Mouse (Mus musculus) Patski (cell line): ENCODE measurements around the gene Lrp1. TPM values are rescaled to one million over a fixed set of nuclear protein-coding genes. Genes with fewer than 3 reads are reported as not detected.
A peak's percentile ranks its signal among the peaks of the same experiment; 100 is the strongest.

Experiments
- ATAC-seq: fragments of 100-300 bp; one replicate; pipeline ENCODE4 v1.8.0; 2021
- CTCF ChIA-PET: fragments of 350-600 bp; sonication (Branson Sonifier 250); formaldehyde crosslinking; loops from one replicate; lab custom pipeline; 2022; ENCODE audit warnings: inconsistent platforms; lab: Charles Lee
- POLR2A ChIA-PET: fragments of 350-600 bp; sonication (Branson Sonifier 250); formaldehyde crosslinking; loops from one replicate; lab custom pipeline; 2022; ENCODE audit warnings: antibody characterized with exemption, inconsistent platforms; lab: Charles Lee
- DNase-seq: peaks from one replicate; pipeline ENCODE4 v3.0.0-alpha.2; 2011; ENCODE audit warnings: low read depth, low spot score
- H3K27me3 ChIP-seq: fragments of 371-371 bp; one replicate; pipeline ENCODE4 v1.5.1; 2021
- CTCF ChIP-seq: fragments of 100-300 bp; IDR thresholded peaks from one replicate; pipeline ENCODE4 v1.5.1; 2021
- in situ Hi-C: fragments of 300-500 bp; cut with MboI; formaldehyde crosslinking; loops from 3 replicates; pipeline ENCODE4 v1.11.1; 2018; ENCODE audit warnings: low pct_unique_long_range_greater_than_20kb, mixed read lengths
- polyA plus RNA-seq: library from polyadenylated mRNA; unstranded; gene quantifications from one replicate; pipeline ENCODE4 v1.2.3, GENCODE M21; 2021

Lrp1 gene
- polyA plus RNA-seq, 1 experiment from 2014 or later = 62.5 TPM

DNA sequence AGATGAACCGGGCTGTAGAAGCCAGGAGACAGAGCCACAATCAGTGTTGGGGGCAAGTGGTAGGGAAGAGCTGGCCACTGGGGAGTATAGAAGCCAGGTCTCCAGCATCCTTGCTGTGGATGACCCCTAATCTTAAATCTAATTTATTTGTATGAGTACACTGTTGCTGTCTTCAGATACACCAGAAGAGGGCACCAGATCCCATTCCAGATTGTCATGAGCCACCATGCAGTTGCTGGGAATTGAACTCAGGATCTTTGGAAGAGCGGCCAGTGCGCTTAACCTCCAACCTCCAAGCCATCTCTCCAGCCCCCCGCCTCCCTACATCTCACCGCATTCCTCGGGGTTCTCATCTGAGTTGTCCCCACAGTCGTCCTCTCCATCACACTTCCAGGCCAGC lies 74.4 kb downstream of the Lrp1 start:
- POLR2A ChIA-PET = interaction anchor here (1.3 kb wide), 1 partner anchor 15 kb away, joined by 4 read pairs; no protein-coding TSS in a partner anchor
- no peak for TF ChIP-seq CTCF
- CTCF ChIA-PET = interaction anchor here (1.4 to 3.3 kb wide), 3 partner anchors 9 to 15 kb away, joined by 3 to 16 read pairs (median 3); no protein-coding TSS in a partner anchor
- ATAC-seq (no peak), DNase-seq (no peak)
- no peaks in the 10 kb centered on the region for H3K27me3 ChIP-seq
- in situ Hi-C loops = no loop called here

DNA sequence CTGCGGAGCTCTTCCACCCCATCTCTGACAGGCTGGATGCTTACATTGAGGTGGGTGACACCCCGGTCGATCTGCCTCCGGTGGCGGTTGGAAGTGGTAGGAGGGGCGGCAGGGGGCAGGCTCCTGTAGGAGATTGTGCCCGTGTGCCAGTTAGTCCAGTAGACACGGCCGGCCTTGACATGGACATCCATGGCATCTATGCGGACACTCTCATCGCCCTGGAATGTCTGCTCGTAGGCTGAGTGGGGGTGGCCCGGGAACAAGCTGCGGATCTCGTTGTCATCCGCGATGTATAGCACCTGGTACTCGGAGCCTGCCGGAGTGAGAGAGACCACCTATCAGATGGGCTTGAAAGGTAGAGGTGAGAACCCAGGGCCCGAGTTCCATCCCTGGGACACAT lies 76.6 kb downstream of the Lrp1 start:
- CTCF ChIA-PET = interaction anchor here (0.9 to 2.1 kb wide), 5 partner anchors 11 to 87 kb away, joined by 3 to 7 read pairs (median 5); no protein-coding TSS in a partner anchor
- ATAC-seq (no peak), DNase-seq (no peak)
- no peak for TF ChIP-seq CTCF
- POLR2A ChIA-PET = interaction anchor here (0.7 kb wide), 1 partner anchor 120 kb away, joined by 4 read pairs; no protein-coding TSS in a partner anchor
- H3K27me3 ChIP-seq = no peaks in the 10 kb centered on the region
- in situ Hi-C loops = loop anchor here (5.0 kb wide), 1 partner anchor 37 kb away; no protein-coding TSS in a partner anchor

DNA sequence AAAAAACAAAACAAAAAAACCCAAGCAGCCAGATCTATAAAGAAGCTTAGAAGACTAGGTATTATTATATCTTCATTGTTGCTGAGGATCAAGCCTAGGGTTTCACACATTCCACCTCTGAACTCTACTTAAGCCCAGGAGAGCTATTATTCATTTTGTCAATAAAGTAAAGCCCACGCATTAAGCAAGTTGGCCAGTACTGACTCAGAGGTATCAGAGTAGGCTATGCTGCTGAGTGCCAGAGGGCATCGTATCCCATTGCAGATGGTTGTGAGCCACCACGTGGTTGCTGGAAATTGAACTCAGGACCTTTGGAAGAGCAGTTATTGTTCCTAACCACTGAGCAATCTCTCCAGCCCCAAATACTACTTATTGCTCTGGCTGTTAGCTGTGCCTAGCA lies 77.0 kb downstream of the Lrp1 start:
- CTCF ChIA-PET = interaction anchor here (0.9 to 2.1 kb wide), 5 partner anchors 11 to 87 kb away, joined by 3 to 7 read pairs (median 5); no protein-coding TSS in a partner anchor
- DNase-seq (no peak), ATAC-seq (no peak)
- POLR2A ChIA-PET = interaction anchor here (0.7 kb wide), 1 partner anchor 120 kb away, joined by 4 read pairs; no protein-coding TSS in a partner anchor
- in situ Hi-C loops = loop anchor here (5.0 kb wide), 1 partner anchor 37 kb away; no protein-coding TSS in a partner anchor
- no peaks in the 10 kb centered on the region for H3K27me3 ChIP-seq
- TF ChIP-seq CTCF = no peak

DNA sequence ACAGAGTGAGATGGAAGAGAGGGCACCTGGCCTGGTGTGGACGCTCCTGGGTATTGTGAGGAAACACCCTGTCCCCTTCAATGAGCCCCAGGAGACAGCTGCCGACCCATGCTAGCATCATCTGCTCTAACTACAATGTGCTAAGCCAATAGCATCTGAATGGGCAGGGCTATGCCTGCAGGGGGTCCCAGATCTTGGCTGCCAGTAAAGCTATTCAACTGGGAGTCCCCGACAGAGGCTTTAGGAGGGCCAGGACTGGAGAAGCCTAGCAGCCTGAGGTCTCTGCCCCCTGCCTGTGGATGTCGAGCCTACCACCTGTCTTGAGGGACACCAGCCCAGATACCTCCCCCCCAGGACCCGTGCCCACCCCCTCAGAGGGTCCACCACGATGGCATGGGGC lies 78.2 kb downstream of the Lrp1 start:
- POLR2A ChIA-PET = no interaction called here

DNA sequence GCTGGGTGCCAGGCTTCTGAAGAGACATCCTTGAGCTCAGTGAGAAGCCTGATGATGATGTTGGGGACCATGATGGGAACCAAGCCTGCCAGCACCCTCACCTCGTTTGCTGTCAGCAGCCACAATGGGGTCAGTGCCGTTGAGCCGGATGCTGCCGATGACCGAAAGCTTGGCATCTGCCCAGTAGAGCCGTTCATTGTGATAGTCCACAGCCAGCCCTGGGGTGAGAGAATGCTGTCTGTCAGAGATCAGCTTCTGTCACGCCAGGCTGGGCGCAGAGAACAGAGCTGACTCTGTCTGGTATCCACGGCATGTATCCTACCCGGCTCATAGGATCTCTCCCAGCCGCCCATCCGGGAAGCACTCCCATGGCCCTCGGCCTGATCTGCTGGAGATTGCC lies 78.9 kb downstream of the Lrp1 start:
- in situ Hi-C loops = loop anchor here (5.0 kb wide), 1 partner anchor 35 kb away; no protein-coding TSS in a partner anchor
- ChIA-PET CTCF (interaction anchor here (1.6 to 2.9 kb wide), 2 partner anchors 29 to 45 kb away, joined by 3 to 15 read pairs; no protein-coding TSS in a partner anchor), POLR2A (no interaction called here)
- DNase-seq (peak; percentile 74), ATAC-seq (peak; percentile 70)
- H3K27me3 ChIP-seq = no peaks in the 10 kb centered on the region
- no peak for TF ChIP-seq CTCF

More for the DNA sequence above, 78.2 kb downstream of the Lrp1 start:
- DNase-seq (no peak), ATAC-seq (no peak)
- H3K27me3 ChIP-seq = no peaks in the 10 kb centered on the region
- CTCF ChIA-PET = interaction anchor here (1.6 to 2.9 kb wide), 3 partner anchors 12 to 45 kb away, joined by 3 to 15 read pairs (median 7); no protein-coding TSS in a partner anchor
- in situ Hi-C loops = loop anchor here (5.0 kb wide), 1 partner anchor 35 kb away; no protein-coding TSS in a partner anchor
- TF ChIP-seq CTCF = no peak

DNA sequence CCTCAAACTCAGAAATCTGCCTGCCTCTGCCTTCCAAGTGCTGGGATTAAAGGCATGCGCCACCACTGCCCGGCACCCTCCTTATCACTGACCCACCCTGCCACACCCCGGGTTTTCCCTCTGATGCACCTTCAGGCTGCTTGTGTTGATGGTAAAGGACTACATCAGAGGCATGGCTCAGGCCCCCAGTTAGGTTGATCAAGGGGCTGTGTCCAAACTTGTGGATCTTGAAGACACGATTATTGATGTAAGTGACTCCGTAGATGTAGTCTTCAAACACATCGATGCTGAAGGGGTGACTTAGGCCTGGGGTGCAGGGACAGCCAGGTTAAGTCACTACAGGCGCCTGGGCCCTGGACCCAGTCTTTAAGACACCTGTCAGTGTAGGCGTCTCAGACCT lies 79.4 kb downstream of the Lrp1 start:
- TF ChIP-seq CTCF = no peak
- no peak for ATAC-seq
- POLR2A ChIA-PET = no interaction called here
- DNase-seq = no peak
- no peaks in the 10 kb centered on the region for H3K27me3 ChIP-seq
- in situ Hi-C loops = loop anchor here (5.0 kb wide), 1 partner anchor 34 kb away; no protein-coding TSS in a partner anchor
- CTCF ChIA-PET = interaction anchor here (1.0 to 2.9 kb wide), 3 partner anchors 14 to 44 kb away, joined by 3 to 15 read pairs (median 3); no protein-coding TSS in a partner anchor

DNA sequence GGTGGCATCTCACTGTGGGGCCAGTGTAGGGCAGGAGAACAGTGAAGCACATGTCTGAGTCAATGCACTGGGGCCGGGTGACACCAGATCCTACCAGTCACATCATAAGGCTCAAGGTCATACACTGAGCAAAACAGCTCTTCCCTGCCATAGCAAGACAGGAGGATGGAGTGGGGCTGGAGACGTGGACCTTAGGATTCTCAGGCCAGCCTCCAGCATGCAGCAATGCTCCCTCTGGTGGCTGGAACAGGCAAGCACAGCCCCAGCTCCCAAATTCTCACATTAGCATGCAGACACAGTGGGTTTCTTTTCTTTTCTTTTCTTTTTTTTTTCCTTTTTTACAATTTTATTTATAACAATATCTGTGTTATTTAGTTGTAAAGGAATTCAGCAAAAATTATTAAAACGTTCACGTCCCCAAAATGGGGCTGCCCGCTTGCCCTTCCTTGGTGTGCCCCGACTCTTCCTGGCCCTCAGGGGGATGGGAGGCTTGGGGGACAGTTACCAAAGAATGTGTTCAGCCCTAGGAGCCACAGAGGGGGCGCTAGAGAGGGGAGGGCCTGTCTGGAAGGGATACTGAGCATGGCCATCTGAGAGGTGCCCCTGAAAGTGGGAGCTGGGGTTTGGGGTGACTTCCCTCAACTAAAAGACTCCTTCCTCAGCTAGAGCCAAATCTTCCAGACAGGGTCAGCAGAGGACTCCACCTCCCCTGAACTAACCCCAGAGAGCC lies 82.9 kb downstream of the Lrp1 start:
- in situ Hi-C loops = no loop called here
- peaks cover 3% of the 10 kb centered on the region for H3K27me3 ChIP-seq
- DNase-seq (no peak), ATAC-seq (no peak)
- POLR2A ChIA-PET = interaction anchor here (1.0 kb wide), 1 partner anchor 25 kb away, joined by 3 read pairs; no protein-coding TSS in a partner anchor
- TF ChIP-seq CTCF = no peak
- CTCF ChIA-PET = interaction anchor here (0.8 to 6.0 kb wide), 23 partner anchors 9 to 199 kb away, joined by 3 to 101 read pairs (median 5); partner anchors contain the start of genes Ndufa4l2, Shmt2 and Stac3

DNA sequence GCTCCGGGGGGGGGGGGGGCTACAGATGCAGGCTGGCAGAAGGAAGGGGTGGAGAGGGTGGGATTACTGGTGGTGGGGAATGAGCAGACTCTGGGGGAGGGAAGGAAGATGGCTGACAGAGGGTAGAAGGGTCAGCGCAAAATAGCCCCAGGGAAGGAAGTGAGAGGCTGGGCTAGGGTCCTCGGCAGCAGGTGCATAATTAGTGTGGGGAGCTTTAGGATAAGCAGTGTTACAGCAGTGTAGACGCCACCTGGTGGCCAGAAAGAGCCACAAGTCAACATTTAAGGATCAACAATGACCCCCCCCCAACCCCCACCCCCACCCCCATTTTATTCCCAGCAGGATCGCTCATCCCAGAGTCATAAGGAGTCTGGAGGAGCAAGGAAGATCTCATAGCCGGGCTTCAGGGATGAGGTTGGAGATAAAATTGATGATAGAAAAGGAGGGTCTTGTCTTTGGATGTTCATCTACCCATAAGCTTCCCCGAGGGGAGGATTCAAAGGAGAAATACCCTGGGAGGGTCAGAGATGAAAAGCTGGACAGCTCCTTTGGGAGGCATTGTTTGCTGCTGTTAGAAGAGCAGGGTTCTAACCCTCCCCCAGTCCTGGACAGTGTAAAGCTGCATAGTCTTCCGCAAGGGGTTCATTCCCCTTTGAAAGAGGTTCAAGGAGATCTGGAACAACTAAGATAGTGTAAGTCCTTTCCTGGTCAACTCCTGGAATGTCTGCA lies 84.2 kb downstream of the Lrp1 start:
- peaks cover 3% of the 10 kb centered on the region for H3K27me3 ChIP-seq
- ATAC-seq (no peak), DNase-seq (no peak)
- in situ Hi-C loops = no loop called here
- CTCF ChIA-PET = interaction anchor here (0.9 to 6.0 kb wide), 21 partner anchors 8 to 198 kb away, joined by 3 to 101 read pairs (median 5); partner anchors contain the start of genes Ndufa4l2, Shmt2 and Stac3
- no peak for TF ChIP-seq CTCF
- POLR2A ChIA-PET = interaction anchor here (0.6 to 2.0 kb wide), 3 partner anchors 16 to 490 kb away, joined by 3 to 8 read pairs (median 5); no protein-coding TSS in a partner anchor

DNA sequence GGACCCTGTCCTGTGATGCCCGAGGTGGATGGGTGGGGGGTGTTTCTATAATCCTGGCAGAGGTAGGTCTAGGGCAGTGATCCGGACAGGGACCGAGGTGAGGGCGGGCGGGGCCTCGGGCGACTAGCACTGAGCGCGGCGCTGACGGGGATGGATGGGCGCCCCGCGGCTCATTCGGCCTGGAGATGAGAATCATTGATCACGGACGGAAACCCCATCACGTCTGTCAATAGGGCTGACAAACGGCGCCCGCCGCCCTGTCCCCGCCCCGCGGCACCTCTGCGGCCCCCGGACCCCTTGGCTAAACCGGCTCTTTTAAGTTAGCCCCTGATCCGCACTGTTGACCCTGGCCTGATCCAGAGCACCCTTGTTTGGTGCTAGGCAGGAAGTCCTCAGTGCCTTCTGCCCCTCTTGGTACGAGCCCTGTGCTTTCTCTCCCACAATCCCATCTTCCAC lies 86.0 kb downstream of the Lrp1 start:
- CTCF ChIA-PET = interaction anchor here (1.2 to 6.0 kb wide), 3 partner anchors 19 to 50 kb away, joined by 3 to 101 read pairs (median 4); partner anchors contain the start of gene Ndufa4l2
- in situ Hi-C loops = no loop called here
- no peak for ATAC-seq
- no peak for TF ChIP-seq CTCF
- peaks cover 6% of the 10 kb centered on the region for H3K27me3 ChIP-seq
- DNase-seq = no peak
- POLR2A ChIA-PET = no interaction called here
